Comparison of ENCODE assay signal across 11 mouse cellular contexts in the genomic region with DNA sequence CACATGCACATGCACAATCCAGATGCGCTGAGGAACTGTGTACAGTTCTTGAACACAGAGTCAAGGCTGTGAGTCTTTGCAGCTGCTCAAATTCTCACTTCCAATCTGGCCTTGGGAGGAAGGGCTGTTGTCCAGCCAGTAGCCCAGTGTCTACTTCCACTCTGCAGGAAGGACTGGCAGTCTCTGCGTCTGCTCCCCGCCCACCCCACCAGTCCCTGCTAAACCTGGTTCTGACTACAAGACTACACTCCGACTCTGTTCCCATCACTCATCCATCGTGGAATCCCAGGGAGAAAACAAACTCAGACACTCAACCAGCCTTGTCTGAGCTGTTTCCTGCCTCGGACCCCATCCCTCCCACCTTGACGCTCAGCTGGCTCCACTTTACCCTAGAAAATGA. TPM values are rescaled to one million over a fixed set of nuclear protein-coding genes. Genes with fewer than 3 reads are reported as not detected.
DNase-seq lines count a peak whose midpoint lies in the region; TF ChIP-seq lines count a peak whose summit lies in the region.
"Had no signal": no experiment of that assay in that cellular context is flagged by ENCODE, and none has a peak within 500 bp of the region (broad histone marks: within the 10 kb centered on the region; RNA-seq: fewer than 3 reads in every experiment).

No protein-coding gene starts in this region.

- intact Hi-C loops in heart, postnatal 25 days (cut with DNase I), result no loop called here

- H3K27me3 ChIP-seq in heart, embryonic 10.5 days (ENCODE audit: insufficient read depth, poor library complexity, severe bottlenecking), result no peaks in the 10 kb centered on the region
- H3K27me3 ChIP-seq in myocyte (ENCODE audit: control insufficient read depth, insufficient read depth, insufficient read length), result no peaks in the 10 kb centered on the region
- H3K27me3 ChIP-seq: midbrain, embryonic 12.5 days had no signal

- peak overlapping the region; percentile 31; the same call in 1 of the 2 replicates for H3K27ac ChIP-seq in heart, embryonic 10.5 days
- H3K27ac ChIP-seq in bone marrow, adult 2 months (ENCODE audit: control insufficient read depth, insufficient read depth, low read depth, low read length, poor library complexity), result no peak overlapping the region
- H3K27ac ChIP-seq: liver, embryonic 14.5 days; midbrain, embryonic 12.5 days had no signal

- H3K36me3 ChIP-seq in heart, embryonic 10.5 days, result peaks cover 84% of the 10 kb centered on the region
- peaks cover 36% of the 10 kb centered on the region for H3K36me3 ChIP-seq in myocyte (ENCODE audit: control insufficient read depth, insufficient read depth)

- no peak for DNase-seq in heart, embryonic 10.5 days (ENCODE audit: low spot score)
- DNase-seq in heart, postnatal 25 days (ENCODE audit: low spot score), result no peak
- peak; percentile 38 for DNase-seq in fibroblast of lung, adult 2 months (ENCODE audit: low read depth)
- no peak for DNase-seq in right cerebral cortex, postnatal 4 days
- no peak for DNase-seq in kidney, adult 11 months
- DNase-seq: lung, postnatal 14 days; right cerebral cortex, adult 18-20 months had no signal

- H3ac ChIP-seq in myocyte (ENCODE audit: control insufficient read depth, insufficient read length), result no peak overlapping the region

- H3K79me2 ChIP-seq in myocyte (ENCODE audit: control insufficient read depth, insufficient read depth), result no peaks in the 10 kb centered on the region

- H3K4me1 ChIP-seq in heart, embryonic 10.5 days, result peaks cover 17% of the 10 kb centered on the region
- H3K4me1 ChIP-seq in bone marrow, adult 2 months (ENCODE audit: control insufficient read depth, insufficient read depth, low read length), result peaks cover 3% of the 10 kb centered on the region

- H3K4me2 ChIP-seq in myocyte (ENCODE audit: low read depth), result peak overlapping the region; percentile 58
- H3K4me2 ChIP-seq: midbrain, embryonic 12.5 days had no signal

- no peak for TF ChIP-seq POLR2A in bone marrow, adult 2 months (IDR thresholded peaks at IDR 0.05; ENCODE audit: borderline replicate concordance, control insufficient read depth, low read depth, low read length)
- TF ChIP-seq POLR2A in myocyte (IDR thresholded peaks at IDR 0.05; ENCODE audit: insufficient read length, low read depth), result no peak

- WGBS in heart, embryonic 10.5 days, result 69% methylated on average over 7 of the region's 7 CpGs
- 32% methylated on average over 7 of the region's 7 CpGs for WGBS in bone marrow, adult 2 months

- H3K9me3 ChIP-seq in heart, embryonic 10.5 days, result no peaks in the 10 kb centered on the region
- H3K9me3 ChIP-seq: midbrain, embryonic 12.5 days had no signal

- no peak overlapping the region for H3K4me3 ChIP-seq in heart, embryonic 10.5 days
- H3K4me3 ChIP-seq in bone marrow, adult 2 months (replicated peaks; ENCODE audit: control insufficient read depth, low read depth, low read length), result peak overlapping the region; percentile 10
- H3K4me3 ChIP-seq in myocyte, result no peak overlapping the region
- H3K4me3 ChIP-seq: midbrain, embryonic 12.5 days had no signal

- no peak for TF ChIP-seq CTCF in bone marrow, adult 2 months (IDR thresholded peaks at IDR 0.05; ENCODE audit: control insufficient read depth, insufficient read depth, low read length)

TF ChIP-seq in myocyte, 11 proteins besides CTCF, POLR2A, EP300 and RAD21:
- TF ChIP-seq SRF (IDR thresholded peaks at IDR 0.05; ENCODE audit: control insufficient read depth, insufficient read length, low read depth), result no peak
- peak in 2 of 3 experiments; percentile 19 to 25 for TF ChIP-seq MYOD1 (IDR thresholded peaks at IDR 0.05; ENCODE audit: control insufficient read depth in 1 of 3, insufficient read length in 2 of 3, low read depth in 2 of 3)

RNA-seq across cellular contexts. Expression of gene Lrp4, which starts 18.5 kb away (rescaled TPM):
- 4.6 and 5.7 TPM in 2 replicates for polyA plus RNA-seq in heart, embryonic 10.5 days (2016; fragmentation: Nextera tagmentation; extraction: Ambion mirVana)
- 10 to 100 TPM in 1 of 2 experiments, 1 to 10 TPM in 1; 9.7 to 12.0 TPM for total RNA-seq in heart, postnatal 25 days (2021)
- 3.3 and 4.5 TPM in 2 replicates for polyA plus RNA-seq in bone marrow, adult 2 months (2011; ENCODE audit: insufficient read depth, insufficient read length, low replicate concordance, missing spikeins)
- 20.1 TPM for polyA plus RNA-seq in myocyte (2012; fragmentation: generic; extraction: Trizol)

RNA-seq across cellular contexts. Expression of gene 1110051M20Rik, which starts 31.3 kb away (rescaled TPM):
- 43.2 and 50.1 TPM in 2 replicates for polyA plus RNA-seq in heart, embryonic 10.5 days (2016; fragmentation: Nextera tagmentation; extraction: Ambion mirVana)
- total RNA-seq in heart, postnatal 25 days (2021), result 10 to 100 TPM in 1 of 2 experiments, 1 to 10 TPM in 1; 7.0 to 14.0 TPM
- polyA plus RNA-seq in bone marrow, adult 2 months (2011; ENCODE audit: insufficient read depth, insufficient read length, low replicate concordance, missing spikeins), result 3.8 and 7.8 TPM in 2 replicates
- 45.5 TPM for polyA plus RNA-seq in myocyte (2012; fragmentation: generic; extraction: Trizol)

RNA-seq across cellular contexts. Expression of gene Ckap5, which starts 50.8 kb away (rescaled TPM):
- 77.2 and 82.6 TPM in 2 replicates for polyA plus RNA-seq in heart, embryonic 10.5 days (2016; fragmentation: Nextera tagmentation; extraction: Ambion mirVana)
- total RNA-seq in heart, postnatal 25 days (2021), result 10 to 100 TPM; 45.0 to 49.6 TPM
- polyA plus RNA-seq in bone marrow, adult 2 months (2011; ENCODE audit: insufficient read depth, insufficient read length, low replicate concordance, missing spikeins), result 23.2 and 30.8 TPM in 2 replicates
- 12.6 TPM for polyA plus RNA-seq in myocyte (2012; fragmentation: generic; extraction: Trizol)
